Mouse (Mus musculus) cerebellum, postnatal 36 days (tissue): Measurements from ENCODE around the gene Sipa1l2.

ENCODE experiments used
- DNase-seq, 2 experiments: peaks; one replicate each; pipeline ENCODE4 v3.0.0; 2021 to 2022; ENCODE audit warnings: mixed read lengths in 2 of 2

Sipa1l2 gene

GRCm38 (mm10) chr8:125569533-125570365 is at the start of gene Sipa1l2:
Sipa1l2 (minus strand) TSS chr8:125569808.
- peak; percentile 98 to 100 for DNase-seq

- no peak for DNase-seq
Observed at GRCm38 (mm10) chr8:125618543-125619335, 49.1 kb upstream of the Sipa1l2 start.

GRCm38 (mm10) chr8:125616935-125617334 is 47.3 kb upstream of the Sipa1l2 start:
- DNase-seq = no peak

- no peak for DNase-seq
Observed at GRCm38 (mm10) chr8:125616039-125616438, 46.4 kb upstream of the Sipa1l2 start.

- DNase-seq = no peak
Observed at GRCm38 (mm10) chr8:125613552-125613951, 43.9 kb upstream of the Sipa1l2 start.

GRCm38 (mm10) chr8:125611799-125612560 is 42.4 kb upstream of the Sipa1l2 start:
- DNase-seq = no peak

GRCm38 (mm10) chr8:125611024-125611798 is 41.6 kb upstream of the Sipa1l2 start:
- no peak for DNase-seq

- DNase-seq = no peak
Observed at GRCm38 (mm10) chr8:125609737-125610136, 40.1 kb upstream of the Sipa1l2 start.

- no peak for DNase-seq
Observed at GRCm38 (mm10) chr8:125607714-125608223, 38.2 kb upstream of the Sipa1l2 start.

GRCm38 (mm10) chr8:125606937-125607336 is 37.3 kb upstream of the Sipa1l2 start:
- DNase-seq = no peak

GRCm38 (mm10) chr8:125604817-125605512 is 35.4 kb upstream of the Sipa1l2 start:
- DNase-seq = no peak

GRCm38 (mm10) chr8:125604213-125604816 is 34.7 kb upstream of the Sipa1l2 start:
- no peak for DNase-seq

- no peak for DNase-seq
Observed at GRCm38 (mm10) chr8:125603312-125603840, 33.8 kb upstream of the Sipa1l2 start.

GRCm38 (mm10) chr8:125600033-125600686 is 30.6 kb upstream of the Sipa1l2 start:
- DNase-seq = no peak

- DNase-seq = peak; percentile 68 to 72
Observed at GRCm38 (mm10) chr8:125595571-125596508, 26.2 kb upstream of the Sipa1l2 start.

GRCm38 (mm10) chr8:125590363-125590762 is 20.8 kb upstream of the Sipa1l2 start:
- no peak for DNase-seq

- DNase-seq = no peak
Observed at GRCm38 (mm10) chr8:125586587-125586986, 17.0 kb upstream of the Sipa1l2 start.

- DNase-seq = no peak
Observed at GRCm38 (mm10) chr8:125584276-125584675, 14.7 kb upstream of the Sipa1l2 start.

GRCm38 (mm10) chr8:125580426-125580825 is 10.8 kb upstream of the Sipa1l2 start:
- no peak for DNase-seq
